Mouse (Mus musculus): ENCODE results near the gene Adgrg1. TPM values are rescaled to one million over a fixed set of nuclear protein-coding genes. Genes with fewer than 3 reads are reported as not detected.

Adgrg1 gene
- total RNA-seq, 2 experiments from 2014 or later: 20.9 to 25.5 TPM

GRCm38 (mm10) chr8:94973270-94973669 lies 1.3 kb upstream of the Adgrg1 start:
- no peak for DNase-seq
- intact Hi-C loops (cut with DNase I): no loop called here

- no peak for DNase-seq
- intact Hi-C loops (cut with DNase I): no loop called here
Measured at GRCm38 (mm10) chr8:94973786-94974185, 765 bp upstream of the Adgrg1 start.

GRCm38 (mm10) chr8:94976651-94977417 lies 2.3 kb downstream of the Adgrg1 start:
- intact Hi-C loops (cut with DNase I): no loop called here
- no peak for DNase-seq

DNA sequence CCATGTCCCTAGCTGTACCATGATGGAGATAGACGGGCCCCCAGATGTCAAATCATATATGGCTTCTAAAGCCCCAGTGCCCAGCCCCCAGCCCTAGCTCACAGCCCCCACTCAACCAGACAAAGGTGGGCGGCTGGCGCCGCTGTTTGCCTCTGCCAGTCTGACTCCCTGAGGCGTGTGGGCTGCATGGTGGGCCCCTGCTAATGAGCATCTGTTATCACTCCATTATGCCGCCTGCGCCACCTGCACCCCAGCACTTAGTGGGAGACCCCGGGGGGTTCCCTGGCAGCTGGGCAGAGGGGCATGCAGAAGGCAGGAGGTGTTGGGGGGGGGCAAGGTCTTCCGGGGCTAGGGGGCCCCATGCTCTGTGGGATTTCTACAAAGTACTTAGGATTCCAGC lies 3.6 kb downstream of the Adgrg1 start:
- DNase-seq: no peak
- intact Hi-C loops (cut with DNase I): no loop called here

- intact Hi-C loops (cut with DNase I): no loop called here
- no peak for DNase-seq
Measured at GRCm38 (mm10) chr8:94978593-94979319, 4.2 kb downstream of the Adgrg1 start.

DNA sequence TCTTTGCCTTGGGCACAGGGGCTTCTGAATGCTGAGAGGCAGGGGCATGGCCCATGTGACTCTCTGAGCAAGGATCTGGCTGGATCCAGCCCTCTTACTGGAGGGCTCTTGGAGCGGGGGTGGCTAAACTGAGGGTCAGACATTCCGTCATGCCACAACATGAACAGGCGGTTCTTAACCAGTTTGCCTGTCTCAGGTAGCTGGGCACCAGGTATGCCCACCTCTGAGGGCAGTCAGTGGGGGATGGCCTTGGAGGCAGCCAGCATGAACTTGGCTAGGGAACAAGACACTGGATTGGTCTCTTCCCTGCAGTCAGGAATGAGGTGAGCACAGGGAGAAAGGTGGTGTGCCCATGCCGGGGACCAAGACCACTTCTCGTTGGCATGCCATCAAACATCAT lies 5.6 kb downstream of the Adgrg1 start:
- intact Hi-C loops (cut with DNase I): no loop called here
- DNase-seq: no peak

GRCm38 (mm10) chr8:94980976-94981375 lies 6.4 kb downstream of the Adgrg1 start:
- intact Hi-C loops (cut with DNase I): no loop called here
- no peak for DNase-seq

GRCm38 (mm10) chr8:94981848-94982247 lies 7.3 kb downstream of the Adgrg1 start:
- intact Hi-C loops (cut with DNase I): no loop called here

GRCm38 (mm10) chr8:94983146-94983545 lies 8.6 kb downstream of the Adgrg1 start:
- no peak for DNase-seq
- intact Hi-C loops (cut with DNase I): no loop called here

More at GRCm38 (mm10) chr8:94981848-94982247, 7.3 kb downstream of the Adgrg1 start:
- DNase-seq: no peak

DNA sequence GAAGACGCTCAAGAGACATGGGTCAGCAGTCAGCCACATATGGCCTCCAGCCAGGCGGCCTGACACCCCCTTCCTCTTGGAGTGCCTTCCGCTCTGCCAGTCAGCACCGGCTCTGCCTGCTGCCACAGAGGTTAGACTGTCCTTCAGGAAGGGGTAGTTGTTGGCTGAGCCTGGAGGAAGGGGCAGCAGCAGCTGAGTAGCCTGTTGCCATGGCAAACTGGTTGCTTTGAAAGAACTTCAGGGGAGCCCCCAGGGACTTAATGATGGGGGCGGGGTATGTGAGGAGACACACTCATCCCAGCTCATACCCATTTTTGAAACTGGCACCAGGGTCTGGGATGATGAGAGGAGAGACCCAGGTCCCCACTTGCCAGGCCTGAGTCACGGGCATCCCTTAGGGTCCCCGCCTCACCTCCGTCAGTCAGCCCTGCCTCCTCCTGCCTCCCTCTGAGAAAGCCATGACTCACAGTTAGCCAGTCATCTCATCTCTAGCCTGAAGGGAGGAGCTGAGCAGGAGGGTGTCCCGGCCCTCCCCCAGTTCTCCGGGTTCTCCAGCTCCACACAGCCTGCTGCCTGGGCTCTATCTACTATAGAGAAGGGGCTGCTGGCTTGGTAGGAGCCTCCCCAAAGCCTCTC lies 9.4 kb downstream of the Adgrg1 start:
- peak in 1 of 2 experiments; percentile 38 for DNase-seq
- intact Hi-C loops (cut with DNase I): no loop called here

- no peak for DNase-seq
- intact Hi-C loops (cut with DNase I): no loop called here
Measured at GRCm38 (mm10) chr8:94985023-94985422, 10.5 kb downstream of the Adgrg1 start.

DNA sequence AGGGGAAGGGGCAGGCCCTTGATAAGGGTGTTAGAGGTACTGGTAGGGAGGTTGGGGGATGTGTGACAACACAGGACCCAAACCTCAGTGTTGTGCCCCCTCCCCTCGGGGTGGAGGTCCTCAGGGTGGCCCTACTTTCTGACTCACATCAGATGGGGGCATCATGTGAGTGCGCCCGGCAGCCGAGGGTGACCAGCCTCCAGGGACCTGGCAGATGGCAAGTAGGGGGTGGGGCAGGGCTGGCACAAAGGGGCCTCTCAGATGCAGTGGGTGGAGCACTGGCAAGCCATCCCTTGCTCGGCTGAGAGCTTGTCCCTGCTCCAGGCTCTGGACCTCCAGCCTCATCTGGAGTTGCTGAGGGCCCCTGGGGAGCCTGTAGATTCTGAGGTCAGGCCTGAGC lies 12.1 kb downstream of the Adgrg1 start:
- intact Hi-C loops (cut with DNase I): no loop called here
- no peak for DNase-seq

DNA sequence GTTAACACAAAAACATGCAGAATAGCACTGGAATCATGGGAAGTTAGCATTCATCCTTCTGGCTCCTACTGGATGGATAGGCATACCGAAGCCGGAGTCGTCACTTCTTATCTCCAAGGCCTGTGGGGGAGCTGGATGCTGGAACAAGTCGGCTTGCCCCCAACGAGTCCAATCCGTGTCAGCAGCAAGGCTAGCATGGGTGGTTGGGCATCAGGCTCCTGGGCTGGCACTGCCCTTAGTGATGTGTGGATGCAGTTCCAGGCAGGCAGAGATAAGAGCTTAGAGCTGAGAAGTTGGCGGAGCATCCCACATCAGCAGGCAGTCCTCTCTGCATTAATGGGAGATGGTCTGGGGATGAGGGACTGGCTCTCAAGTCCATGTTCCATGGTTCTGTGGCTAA lies 13.0 kb downstream of the Adgrg1 start:
- DNase-seq: no peak

GRCm38 (mm10) chr8:94988619-94989018 lies 14.1 kb downstream of the Adgrg1 start:
- intact Hi-C loops (cut with DNase I): no loop called here

More for the DNA sequence above, 13.0 kb downstream of the Adgrg1 start:
- intact Hi-C loops (cut with DNase I): no loop called here

GRCm38 (mm10) chr8:94989711-94990110 lies 15.2 kb downstream of the Adgrg1 start:
- no peak for DNase-seq
- intact Hi-C loops (cut with DNase I): no loop called here

More at GRCm38 (mm10) chr8:94988619-94989018, 14.1 kb downstream of the Adgrg1 start:
- DNase-seq: no peak

DNA sequence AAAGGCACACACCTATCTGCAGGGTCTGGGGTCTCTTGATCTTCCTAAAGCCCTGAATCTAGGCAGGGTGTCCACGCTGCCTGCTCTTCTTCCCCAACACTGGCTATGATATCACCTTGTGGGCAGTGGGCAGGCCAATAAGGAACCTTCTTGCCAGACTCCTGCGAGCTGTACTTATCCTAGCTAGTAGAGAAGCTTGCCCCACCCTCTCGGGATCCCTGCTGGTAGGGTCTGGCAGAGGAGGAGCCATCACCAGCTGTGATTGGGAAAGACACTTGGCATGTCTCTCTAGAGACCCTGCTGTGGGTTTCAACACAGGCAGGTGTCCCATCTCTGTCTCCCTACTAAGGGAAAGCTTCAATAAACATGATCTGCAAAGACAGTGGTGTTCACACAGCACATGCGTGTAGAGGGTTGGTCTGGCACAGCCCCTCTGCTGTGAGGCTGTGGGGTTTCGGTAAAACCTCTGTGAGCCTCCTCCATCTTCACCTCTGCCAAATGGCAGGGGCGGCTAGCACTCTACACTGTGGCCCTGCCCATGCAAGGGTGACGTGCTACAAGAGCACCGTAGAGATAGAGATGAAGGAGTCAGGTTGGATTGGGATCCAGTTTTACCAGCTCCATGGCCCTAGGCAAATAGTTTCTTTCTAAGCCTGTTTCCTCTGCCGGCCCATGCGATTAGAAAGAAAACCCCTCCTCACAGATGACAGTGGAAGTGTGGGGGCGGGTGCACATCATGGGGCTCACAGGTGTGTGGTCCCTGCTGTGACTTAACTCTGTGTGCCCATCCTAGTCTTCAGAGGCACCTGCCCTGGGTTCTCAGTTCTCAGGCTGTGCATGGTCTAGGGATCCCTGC lies 16.3 kb downstream of the Adgrg1 start:
- intact Hi-C loops (cut with DNase I): no loop called here

DNA sequence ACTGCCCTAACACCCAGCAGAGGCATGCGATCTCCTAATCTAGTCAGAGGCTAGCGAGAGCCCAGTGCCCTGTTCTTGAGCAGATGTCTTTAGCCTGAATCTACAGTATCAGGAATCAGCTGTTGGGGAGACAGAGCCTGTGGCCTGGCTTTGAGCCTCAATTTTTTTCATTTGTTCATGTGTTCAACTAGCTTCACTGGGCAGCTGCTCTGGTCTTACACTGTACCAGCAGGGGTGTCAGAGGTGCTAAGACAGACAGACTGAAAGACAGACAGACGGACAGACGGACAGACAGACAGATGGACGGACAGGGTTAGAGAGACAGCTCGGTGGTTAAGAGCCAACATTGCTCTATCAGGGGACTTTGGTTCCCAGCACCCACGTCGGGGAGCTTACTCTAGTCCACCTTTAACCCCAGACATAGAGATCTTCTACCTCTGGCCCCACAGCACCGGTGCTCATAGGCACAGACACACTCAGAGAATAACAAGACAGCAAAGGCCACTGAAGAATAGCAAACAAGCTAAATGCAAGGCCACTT lies 17.0 kb downstream of the Adgrg1 start:
- intact Hi-C loops (cut with DNase I): no loop called here
- no peak for DNase-seq

More for the DNA sequence above, 16.3 kb downstream of the Adgrg1 start:
- no peak for DNase-seq

DNA sequence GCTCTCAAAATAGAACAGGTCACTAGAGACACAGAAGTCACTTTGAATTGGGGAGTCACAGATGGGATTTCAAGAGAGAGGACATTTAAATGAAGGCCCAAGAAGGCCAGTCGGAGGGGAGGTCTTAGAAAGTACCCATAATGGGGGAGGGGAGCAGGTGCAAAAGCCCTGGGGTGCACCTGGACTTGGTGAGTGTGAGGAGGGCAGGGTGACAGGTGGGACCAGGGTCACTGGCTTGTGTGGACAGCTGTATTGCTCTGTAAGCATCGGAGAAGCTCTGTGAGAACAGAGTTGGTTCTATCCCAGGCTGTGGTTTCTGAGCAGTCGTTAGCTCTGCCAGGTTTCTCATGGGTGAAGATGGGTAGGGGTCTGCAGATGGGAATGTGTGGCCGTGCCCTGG lies 17.5 kb downstream of the Adgrg1 start:
- intact Hi-C loops (cut with DNase I): no loop called here
- DNase-seq: no peak

- intact Hi-C loops (cut with DNase I): no loop called here
- DNase-seq: peak; percentile 49 to 61
Measured at GRCm38 (mm10) chr8:94992534-94992933, 18.0 kb downstream of the Adgrg1 start.

All from gastrocnemius, postnatal 36 days (tissue).